Mouse (Mus musculus): ENCODE data around the gene Nabp2.
A peak's percentile ranks its signal among the peaks of the same experiment; 100 is the strongest.

Nabp2 gene

DNA sequence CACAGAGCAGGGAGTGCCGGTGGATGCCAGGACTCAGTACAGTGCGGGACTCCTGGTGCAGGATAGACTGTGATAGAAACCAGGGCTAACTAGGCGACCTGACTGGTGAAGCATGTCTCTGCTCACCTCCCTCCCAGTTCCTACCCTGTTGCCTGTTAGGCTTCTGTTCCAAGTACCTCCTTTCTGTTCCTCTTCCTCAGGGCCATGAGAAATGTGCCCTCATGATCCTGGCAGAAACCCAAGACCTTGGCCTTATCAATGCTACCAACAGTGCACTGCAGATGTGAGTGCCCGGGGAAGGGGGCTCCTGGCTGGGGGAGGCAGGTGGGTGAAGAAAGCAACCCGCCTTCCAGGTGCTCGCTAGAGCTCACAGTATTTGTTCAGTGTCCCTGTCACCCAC, 21.7 kb downstream of the Nabp2 start:
- peak; percentile 89 to 95 for DNase-seq (ENCODE audit: inconsistent age in 2 of 2, low spot score in 1 of 2)

DNA sequence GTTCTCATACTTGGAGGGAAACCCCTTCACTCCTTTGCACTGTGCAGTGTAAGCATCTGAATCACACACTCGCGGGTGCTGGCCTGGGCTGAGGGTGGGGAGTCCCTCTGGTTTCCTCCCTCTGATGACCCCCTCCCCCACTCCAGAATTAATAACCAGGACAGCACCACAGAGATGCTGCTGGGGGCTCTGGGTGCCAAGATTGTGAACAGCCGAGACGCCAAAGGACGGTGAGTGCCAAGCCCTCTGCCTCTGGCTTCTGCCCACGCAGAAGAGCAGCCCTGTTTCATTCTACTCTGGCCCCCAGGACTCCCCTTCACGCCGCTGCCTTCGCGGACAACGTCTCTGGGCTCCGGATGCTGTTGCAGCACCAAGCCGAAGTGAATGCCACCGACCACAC, 22.4 kb downstream of the Nabp2 start:
- no peak for DNase-seq (ENCODE audit: inconsistent age in 2 of 2, low spot score in 1 of 2)

DNA sequence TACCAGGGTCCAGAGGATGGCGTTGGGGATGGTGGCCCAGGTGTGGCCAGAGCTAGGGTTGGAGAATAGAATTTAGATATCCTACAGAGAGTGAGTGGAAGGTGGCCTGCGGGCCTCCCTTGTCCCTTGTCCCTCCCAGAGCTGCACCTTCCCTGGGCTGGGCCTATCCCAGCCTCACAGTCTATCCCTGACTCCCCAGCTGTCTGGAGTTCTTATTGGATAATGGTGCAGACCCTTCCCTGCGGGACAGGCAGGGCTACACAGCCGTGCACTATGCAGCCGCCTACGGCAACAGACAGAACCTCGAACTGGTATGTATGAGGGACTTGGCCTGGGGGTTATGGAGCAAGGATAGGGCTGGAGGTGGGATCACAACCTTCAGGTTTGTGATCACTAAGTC, 25.4 kb downstream of the Nabp2 start:
- DNase-seq (ENCODE audit: inconsistent age in 2 of 2, low spot score in 1 of 2): no peak

DNA sequence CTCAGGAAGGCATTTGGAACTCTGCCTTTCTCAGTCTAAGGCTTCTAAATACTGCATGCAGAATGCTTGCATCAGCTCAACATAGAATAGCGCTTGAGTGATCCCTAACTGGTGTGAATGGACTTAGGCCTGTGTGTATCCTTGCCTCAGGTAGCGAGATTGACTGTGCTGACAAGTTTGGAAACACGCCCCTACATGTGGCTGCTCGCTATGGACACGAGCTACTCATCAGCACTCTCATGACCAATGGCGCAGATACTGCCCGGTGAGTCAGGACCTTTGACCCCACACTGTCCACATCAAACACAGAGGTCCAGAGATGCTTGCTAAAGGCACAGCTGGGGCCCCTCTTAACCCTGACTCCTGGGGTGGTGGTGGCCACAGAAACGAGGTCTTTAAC, 28.8 kb downstream of the Nabp2 start:
- no peak for DNase-seq (ENCODE audit: inconsistent age in 2 of 2, low spot score in 1 of 2)

DNA sequence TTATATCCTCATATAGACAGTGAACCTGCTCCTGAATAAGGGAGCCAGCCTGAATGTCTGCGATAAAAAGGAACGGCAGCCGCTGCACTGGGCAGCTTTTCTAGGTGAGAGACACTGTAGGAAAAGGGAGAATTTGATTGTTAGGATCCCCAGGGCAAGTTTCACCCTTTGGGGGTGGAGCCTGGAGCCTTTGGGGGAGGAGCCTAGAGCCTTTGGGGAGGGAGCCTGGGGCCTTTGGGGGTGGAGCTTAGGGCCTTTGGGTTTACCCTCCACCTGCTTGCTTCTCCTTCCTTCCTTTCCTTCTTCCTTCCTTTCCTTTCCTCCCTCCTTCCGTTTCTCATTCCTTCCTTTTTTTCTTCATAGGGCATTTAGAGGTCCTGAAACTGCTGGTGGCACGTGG, 30.7 kb downstream of the Nabp2 start:
- no peak for DNase-seq (ENCODE audit: inconsistent age in 2 of 2, low spot score in 1 of 2)

DNA sequence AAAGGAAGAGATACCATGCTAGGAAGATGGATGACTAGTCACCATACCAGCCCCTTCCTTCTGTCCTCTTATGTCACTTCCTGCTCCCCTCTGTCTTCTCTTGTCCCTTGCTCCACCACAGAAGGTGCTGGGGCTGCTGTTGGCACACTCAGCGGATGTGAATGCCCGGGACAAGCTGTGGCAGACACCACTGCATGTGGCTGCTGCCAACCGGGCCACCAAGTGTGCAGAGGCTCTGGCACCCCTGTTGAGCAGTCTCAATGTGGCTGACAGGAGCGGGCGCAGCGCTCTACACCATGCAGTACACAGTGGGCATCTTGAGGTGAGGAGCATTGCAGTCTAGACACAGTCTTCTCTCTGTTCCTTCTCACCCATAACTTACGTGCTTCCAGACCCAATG, 32.0 kb downstream of the Nabp2 start:
- no peak for DNase-seq (ENCODE audit: inconsistent age in 2 of 2, low spot score in 1 of 2)

DNA sequence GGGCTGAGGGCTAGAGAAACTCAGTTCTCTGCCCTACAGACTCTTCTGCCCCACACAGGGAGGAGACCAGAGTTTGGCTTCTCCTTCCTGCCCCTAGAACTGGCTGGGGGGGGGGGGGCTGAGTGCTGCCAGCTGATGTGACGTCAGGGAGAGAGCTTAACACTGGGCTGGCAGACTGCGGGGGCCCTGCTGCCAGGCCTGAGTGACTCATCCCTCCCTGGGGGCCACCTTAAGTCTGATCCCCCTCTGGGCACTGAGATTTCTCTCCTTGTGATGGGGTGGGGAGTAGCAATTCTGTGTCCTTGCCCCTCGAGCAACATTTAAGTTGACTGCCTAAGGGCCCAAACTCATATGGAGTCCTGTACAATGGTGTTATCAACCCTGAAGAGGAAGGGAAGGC, 32.8 kb downstream of the Nabp2 start:
- DNase-seq (ENCODE audit: inconsistent age in 2 of 2, low spot score in 1 of 2): peak; percentile 64 to 71

DNA sequence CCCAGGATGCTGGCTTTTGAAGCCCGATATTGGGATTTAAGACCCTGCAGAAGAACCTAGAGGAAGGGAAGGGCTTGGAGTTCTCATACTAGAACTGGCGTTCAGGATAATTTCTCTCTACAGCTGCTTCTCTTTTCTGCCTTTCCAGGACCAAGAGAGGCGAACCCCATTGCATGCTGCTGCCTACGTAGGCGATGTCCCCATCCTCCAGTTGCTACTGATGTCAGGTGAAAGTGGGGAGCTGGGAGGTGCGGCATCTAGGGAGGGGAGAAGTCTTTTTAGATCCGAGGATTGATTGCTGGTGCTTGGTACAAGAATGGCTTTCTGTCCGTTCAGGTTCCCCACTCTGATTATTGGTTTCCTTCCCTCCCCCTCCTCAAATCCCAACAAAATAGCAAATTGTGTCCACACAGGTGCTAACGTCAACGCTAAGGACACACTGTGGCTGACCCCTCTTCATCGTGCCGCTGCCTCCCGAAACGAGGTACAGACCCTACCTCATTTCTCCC, 33.3 kb downstream of the Nabp2 start:
- peak in 1 of 2 experiments; percentile 57 for DNase-seq (ENCODE audit: inconsistent age in 2 of 2, low spot score in 1 of 2)

DNA sequence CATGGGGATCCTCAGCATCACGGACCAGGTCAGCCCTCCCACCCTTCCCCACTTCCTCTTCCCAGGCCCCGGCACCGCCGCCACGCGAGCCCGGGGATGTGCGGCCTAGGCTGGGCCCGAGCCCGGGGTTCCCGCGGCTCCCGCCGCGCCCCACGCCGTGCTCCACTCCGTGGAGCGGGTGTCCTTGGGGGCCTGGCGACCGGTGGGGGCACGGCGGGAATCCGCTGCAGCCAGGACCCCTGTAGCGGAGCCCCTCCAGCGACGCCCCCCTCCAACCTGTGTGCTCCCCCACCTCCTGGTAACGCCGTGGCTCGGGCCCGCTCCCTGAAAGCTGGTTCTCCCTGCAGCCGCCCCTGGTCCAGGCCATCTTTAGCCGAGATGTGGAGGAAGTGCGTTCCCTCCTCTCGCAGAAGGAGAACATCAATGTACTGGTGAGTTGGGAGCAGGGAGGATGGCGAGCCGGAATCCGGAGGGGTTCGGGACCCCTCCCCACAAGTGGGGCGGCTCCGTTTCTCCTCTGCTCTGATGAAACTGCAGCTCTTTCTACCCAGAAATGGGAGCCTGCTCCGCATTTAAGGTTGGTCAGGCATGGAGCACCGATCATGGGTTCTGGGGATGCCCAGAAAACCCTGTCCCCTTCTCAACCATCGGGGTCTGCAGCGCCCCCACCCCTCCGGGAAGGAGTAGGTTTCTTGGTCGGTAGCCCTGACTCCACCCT, 33.9 kb downstream of the Nabp2 start:
- peak in 1 of 2 experiments; percentile 66 for DNase-seq (ENCODE audit: inconsistent age in 2 of 2, low spot score in 1 of 2)

DNA sequence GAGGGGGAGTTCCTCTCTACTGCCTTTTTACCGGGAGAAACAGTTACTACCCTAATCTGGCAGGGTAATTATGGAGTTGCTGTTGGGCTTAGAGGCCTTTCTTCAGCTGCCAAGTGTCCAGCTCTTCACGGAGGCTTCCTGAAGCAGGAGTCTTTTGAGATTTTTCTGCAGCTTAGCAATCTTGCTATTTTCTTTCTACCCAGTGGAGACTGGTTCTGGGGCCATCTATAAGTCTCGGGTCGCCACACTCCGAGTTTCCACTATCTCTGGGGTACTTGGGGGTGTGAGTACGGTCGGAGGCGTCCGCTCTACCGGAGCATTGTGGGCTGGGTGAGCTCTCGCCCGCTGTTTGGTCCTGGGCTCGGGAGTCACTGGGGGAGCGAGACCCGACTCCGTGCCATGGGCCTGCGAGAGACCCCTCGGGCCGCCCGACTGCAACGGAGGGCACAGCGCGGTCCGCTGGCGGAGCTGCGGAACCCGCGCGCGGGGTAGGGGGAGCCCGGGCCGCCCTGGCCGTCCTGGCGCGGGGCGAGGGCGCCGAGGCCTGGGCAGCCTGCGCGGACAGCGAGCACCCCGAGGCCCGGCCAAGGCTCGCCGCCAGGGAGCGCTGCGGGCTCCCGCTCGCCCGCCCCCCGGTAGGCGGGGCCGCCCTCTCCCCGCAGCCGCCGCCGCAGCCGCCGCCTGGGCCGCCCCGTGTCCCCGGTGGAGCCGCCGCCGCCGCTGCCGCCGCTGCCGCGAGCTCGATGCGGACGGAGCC, 34.7 kb downstream of the Nabp2 start, which contains the start of gene Ankrd52:
TSS of gene Ankrd52 (plus strand) at position 661 of the 757 bp plus-strand sequence.
- peak; percentile 93 to 97 for DNase-seq (ENCODE audit: inconsistent age in 2 of 2, low spot score in 1 of 2)

DNA sequence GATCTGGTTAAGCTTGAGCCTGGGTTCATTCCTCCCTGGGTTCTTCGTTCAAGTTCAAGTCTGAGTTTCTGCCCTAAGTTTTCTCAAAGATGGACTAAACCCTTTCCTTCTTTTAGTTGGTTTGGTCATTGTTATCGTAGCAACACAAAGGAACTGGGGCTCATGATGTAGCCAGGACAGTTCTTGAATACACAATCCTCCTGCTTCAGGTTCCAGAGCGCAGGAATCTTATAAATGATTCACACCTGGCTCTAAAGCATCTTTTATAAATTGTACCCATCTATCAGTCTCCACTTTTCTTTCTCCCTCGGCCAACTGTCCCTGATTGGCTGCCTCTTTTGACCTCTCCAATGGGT, 35.2 kb downstream of the Nabp2 start:
- no peak for DNase-seq (ENCODE audit: inconsistent age in 2 of 2, low spot score in 1 of 2)

DNA sequence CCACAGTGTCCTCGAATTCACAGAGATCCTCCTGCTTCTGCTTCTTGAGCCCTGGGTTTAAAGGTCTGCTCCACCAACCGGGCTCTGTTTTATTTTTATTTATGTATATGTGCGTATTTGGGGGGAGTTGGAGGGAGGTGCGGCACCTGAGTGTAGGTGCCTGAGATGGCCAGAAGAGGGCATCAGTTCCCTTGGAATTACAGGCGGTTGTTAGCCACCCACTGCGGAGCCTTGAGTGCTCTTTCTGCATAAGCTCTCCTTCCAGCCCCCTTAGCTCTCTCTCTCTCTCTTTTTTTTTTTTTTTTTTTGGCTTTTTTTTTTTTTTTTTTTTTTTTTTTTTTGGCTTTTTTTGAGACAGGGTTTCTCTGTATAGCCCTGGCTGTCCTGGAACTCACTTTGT, 36.9 kb downstream of the Nabp2 start:
- peak in 1 of 2 experiments; percentile 31 for DNase-seq (ENCODE audit: inconsistent age in 2 of 2, low spot score in 1 of 2)

DNA sequence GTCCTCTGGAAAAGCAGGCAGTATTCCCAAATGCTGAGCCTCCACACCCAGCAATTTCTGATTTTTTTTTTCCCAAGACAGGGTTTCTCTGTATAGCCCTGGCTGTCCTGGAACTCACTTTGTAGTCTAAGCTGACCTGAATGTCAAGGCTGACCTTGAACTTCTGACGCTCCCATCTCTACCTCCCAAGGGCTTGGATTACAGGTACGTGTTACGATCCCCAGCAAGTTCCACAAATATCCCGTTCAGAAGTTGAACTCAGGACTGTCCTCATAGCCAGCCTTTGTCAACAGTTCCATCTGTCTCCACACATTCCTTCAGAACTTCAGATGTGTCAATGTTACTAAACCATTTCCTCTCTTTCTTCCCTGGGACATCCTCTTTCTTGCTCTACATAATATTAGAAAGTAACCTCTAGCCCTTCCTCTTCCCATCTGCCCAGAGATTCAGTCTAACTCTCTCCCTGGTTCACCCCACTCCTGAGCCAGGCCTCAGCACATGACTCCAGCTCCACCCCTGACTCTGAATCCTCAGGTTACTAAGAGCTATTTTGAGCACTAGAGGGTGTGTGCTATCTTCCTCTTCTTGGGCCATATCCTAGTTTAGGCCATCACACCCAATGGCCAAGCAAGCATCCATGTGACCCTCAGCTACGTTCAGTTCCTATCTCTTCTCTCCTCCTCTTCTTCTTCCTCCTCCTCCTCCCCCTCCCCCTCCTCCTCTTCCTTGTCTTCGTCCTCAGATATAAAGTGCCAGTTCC, 38.1 kb downstream of the Nabp2 start:
- DNase-seq (ENCODE audit: inconsistent age in 2 of 2, low spot score in 1 of 2): no peak

DNA sequence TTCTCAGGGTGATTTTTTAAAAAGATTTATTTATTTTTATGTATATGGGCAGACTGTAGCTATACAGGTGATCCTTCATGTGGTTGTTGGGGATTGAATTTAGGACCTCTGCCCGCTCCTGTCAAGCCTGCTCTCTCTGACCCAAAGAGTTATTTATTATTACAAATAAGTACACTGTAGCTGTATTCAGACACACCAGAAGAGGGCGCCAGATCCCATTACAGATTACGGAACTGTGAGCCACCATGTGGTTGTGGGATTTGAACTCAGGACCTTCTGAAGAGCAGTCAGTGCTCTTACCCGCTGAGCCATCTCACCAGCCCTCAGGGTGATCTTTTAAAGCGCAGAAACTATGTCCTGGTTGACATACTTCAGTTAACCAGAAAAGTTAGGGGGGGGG, 39.1 kb downstream of the Nabp2 start:
- no peak for DNase-seq (ENCODE audit: inconsistent age in 2 of 2, low spot score in 1 of 2)

DNA sequence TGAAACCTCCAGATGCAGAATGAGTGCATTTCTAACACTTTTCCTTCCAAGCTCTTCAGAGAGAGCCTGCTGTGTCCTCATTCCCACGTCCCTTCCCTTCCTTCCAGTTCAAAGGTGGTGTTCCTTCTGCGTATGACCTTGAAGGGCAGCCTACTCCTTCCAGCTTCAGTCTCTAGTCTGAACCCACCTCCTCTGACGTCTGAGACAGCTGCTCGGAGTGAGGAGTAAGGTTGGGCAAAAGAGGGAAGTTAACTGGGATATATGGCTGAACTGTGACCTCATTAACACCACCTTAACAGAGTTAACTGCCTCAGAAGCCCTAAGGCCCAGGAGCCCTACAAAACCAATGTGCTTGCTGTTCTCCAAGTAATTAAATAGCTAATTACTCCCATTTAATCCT, 40.7 kb downstream of the Nabp2 start:
- DNase-seq (ENCODE audit: inconsistent age in 2 of 2, low spot score in 1 of 2): no peak

DNA sequence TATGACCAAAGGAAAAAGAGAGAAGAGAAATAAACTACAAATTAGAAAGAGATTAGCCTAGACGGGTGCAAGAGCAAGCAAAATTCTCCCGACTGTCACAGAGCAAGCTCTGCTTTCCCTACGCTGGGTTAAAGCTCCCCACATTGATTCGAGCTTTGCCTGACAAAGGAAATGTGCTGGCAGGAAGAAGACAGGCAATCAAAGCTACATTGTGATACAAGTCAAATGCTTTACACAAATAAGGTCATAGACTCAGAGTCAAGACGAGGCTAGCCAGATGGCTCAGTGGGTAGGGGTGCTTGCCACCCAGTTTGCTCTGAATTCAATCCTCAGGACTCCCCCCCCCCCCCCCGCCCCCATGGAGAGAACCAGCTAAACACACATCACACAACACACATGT, 41.3 kb downstream of the Nabp2 start:
- no peak for DNase-seq (ENCODE audit: inconsistent age in 2 of 2, low spot score in 1 of 2)

DNA sequence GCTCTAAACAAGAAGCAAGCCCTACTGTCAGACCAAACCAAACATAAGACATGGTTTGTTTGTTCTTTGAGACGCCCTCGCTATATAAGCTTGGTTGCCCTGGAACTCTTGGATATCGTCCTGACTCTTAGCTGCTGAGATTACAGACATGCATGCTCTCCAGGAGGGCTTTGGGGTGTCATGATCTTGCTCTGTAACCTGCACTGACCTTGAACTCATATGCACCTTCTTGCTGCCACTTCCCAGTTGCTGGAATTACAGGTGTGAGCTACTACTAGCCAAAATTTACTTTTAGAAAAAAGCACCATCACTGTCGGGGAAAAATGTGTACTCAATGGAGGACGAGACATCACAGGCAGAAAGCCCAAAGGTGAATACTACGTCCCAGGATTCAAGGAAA, 41.7 kb downstream of the Nabp2 start:
- no peak for DNase-seq (ENCODE audit: inconsistent age in 2 of 2, low spot score in 1 of 2)

DNA sequence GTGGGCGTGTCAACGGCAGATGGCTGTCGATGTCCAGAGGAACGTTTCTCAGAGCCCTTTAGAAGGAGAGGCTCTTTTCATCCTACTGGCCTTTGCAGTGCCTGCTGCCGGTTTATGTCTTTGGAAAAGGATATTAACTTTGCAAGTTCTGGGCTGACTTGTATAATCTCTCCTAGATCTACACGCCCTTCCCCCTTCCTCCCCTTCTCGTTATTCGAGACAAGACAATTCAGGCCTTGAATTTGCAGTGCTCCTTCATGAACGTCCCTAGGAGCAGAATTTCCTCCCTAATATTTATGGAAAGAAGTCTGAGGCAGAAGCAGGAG, 42.1 kb downstream of the Nabp2 start:
- DNase-seq (ENCODE audit: inconsistent age in 2 of 2, low spot score in 1 of 2): no peak

DNA sequence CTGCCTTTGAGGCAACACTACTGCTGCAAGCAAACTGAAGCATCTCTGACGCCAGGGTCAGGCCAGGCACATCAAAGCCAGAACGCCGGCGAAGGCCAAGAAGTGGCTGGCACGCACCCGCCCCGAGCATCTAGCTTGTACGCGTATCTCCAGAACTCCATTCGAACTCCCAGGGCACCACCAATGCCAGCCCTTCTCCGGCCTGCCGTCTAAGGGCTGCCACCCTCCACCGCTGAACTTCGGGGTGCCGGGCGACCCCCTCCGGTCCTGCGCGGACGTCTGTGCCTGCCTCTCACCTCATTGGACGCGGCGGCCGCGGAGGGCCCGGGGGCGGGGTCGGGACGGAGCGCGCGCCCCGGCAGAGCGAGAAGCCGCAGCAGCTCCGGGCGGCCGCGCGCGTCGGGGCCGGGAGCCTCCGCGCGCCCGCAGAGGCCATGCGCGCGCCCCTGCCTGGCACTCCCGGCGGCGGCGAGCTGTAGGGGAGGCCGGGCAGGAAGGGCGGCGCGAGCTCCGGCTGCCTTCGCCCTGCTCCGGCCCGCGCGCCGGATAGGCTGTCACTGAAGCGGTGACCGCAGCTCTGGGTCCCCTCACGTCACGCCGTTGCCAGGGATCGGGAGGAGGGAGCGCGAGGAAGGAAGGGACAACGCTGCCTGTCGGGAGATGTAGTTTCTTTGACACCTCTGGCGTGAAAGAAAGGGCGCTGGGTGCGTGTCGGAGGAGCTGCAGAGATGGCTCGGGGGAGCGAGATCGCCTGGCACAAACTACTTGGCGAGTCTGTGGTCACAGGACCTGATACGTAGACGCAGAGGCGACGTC, 42.7 kb downstream of the Nabp2 start, which contains the start of gene Coq10a:
TSS of gene Coq10a (minus strand) at position 596 of the 816 bp plus-strand sequence.
- DNase-seq (ENCODE audit: inconsistent age in 2 of 2, low spot score in 1 of 2): peak; percentile 95 to 98

DNA sequence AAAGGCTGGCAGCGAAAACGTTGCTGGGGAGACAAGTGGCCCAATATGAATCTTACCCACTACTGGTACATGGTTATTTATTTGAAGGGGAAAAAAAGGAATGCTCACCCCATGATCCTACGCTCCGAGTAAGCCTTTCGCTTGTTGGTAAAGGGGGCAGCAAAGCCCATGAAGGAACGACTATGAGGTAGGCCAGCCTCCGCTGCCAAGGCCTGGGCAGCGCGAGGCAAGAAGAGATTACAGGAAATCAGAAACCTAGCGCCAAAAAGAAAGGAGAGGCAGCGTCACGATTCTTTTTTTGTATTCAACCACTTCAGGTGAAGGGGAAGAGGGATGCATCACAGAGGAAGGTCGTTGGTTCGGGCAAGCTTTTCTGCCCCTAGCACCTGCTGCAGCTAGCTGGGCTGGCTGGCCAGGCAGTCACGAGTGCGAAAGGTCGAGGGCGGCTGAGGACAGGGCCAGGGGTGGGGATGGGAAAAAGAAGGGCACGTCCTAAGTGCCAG, 43.3 kb downstream of the Nabp2 start:
- DNase-seq (ENCODE audit: inconsistent age in 2 of 2, low spot score in 1 of 2): no peak

DNA sequence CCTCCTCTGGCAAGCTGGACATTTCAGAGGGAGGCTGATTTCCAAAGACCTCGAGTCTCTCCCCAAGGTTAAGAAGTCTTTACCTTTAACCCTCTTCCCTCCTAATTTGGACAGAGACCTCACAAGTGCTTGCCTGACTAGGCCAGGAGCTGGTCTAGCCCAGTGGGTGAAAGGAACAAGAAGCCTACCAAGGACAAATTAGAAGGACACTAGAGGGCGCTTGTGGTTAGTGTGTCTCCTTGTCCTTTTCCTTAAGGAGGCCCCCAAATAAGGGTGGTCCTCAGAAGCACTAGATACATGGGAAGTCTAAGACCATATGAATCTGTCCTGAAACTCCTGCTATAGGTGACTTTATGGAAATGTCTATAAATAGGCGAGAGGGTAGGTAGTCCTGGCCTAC, 48.7 kb downstream of the Nabp2 start:
- DNase-seq (ENCODE audit: inconsistent age in 2 of 2, low spot score in 1 of 2): peak in 1 of 2 experiments; percentile 85
